Mouse (Mus musculus) brain, embryonic 14.5 days (tissue): ENCODE measurements around the gene Wwox.

Experiments used
- CTCF ChIP-seq: fragments of 200-500 bp; IDR thresholded peaks from 2 replicates; pipeline ENCODE4 v1.5.1; 2012; ENCODE audit warnings: inconsistent platforms, mild to moderate bottlenecking, moderate library complexity, borderline replicate concordance; ENCODE audit not compliant: insufficient read depth, insufficient read length; ENCODE audit errors: extremely low read depth
- POLR2A ChIP-seq: fragments of 200-500 bp; IDR thresholded peaks from 2 replicates; pipeline ENCODE4 v1.6.1; 2012; ENCODE audit warnings: mild to moderate bottlenecking, inconsistent platforms, borderline replicate concordance; ENCODE audit not compliant: poor library complexity, insufficient read depth, insufficient read length, severe bottlenecking; ENCODE audit errors: extremely low read depth

DNA sequence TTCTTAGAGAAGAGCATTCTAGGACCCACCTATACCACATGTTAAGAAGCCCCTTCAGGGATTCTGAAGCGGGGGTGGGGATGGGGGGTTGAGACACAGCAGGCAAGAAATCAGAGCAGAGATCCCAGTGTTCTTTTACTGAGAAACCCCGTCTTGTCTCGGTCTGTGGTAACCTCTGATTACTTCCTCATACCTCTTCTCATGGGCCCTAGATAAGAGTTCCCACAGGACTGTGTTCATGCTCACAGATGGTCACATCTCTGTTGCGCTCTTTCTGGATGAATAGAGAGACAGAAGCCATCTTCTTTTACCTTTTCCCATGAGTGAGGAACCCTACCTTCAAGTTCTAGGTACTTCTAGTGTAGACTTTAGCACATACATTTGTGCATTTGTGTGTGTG is 488.5 kb downstream of the Wwox start:
- TF ChIP-seq POLR2A (no peak), CTCF (no peak)
